Mouse (Mus musculus) stomach, embryonic 15.5 days (tissue): Measurements from ENCODE around the gene Pcca. TPM values are rescaled to one million over a fixed set of nuclear protein-coding genes. Genes with fewer than 3 reads are reported as not detected.

Experiments used
- ATAC-seq: fragments of 200-750 bp; cut with Nextera tagmentation; 2 replicates; pipeline ENCODE4 v1.8.0; 2017; ENCODE audit warnings: low read depth, moderate number of reproducible peaks, moderate TSS enrichment; ENCODE audit not compliant: insufficient read depth, low FRiP score
- H3K27ac ChIP-seq: fragments of 300-500 bp; sonication (generic); 2 replicates; pipeline ENCODE4 v1.5.1; 2015; ENCODE audit warnings: mild to moderate bottlenecking, inconsistent platforms
- H3K27me3 ChIP-seq: fragments of 300-500 bp; sonication (generic); replicated peaks from 2 replicates; pipeline ENCODE4 v1.6.1; 2015; ENCODE audit warnings: inconsistent platforms
- H3K36me3 ChIP-seq: fragments of 300-500 bp; sonication (generic); 2 replicates; pipeline ENCODE4 v1.6.1; 2015; ENCODE audit warnings: inconsistent platforms
- H3K4me1 ChIP-seq: fragments of 300-500 bp; sonication (generic); 2 replicates; pipeline ENCODE4 v1.6.1; 2015; ENCODE audit warnings: inconsistent platforms
- H3K4me2 ChIP-seq: fragments of 300-500 bp; sonication (generic); 2 replicates; pipeline ENCODE4 v1.6.1; 2015; ENCODE audit warnings: mild to moderate bottlenecking, inconsistent platforms
- H3K4me3 ChIP-seq: fragments of 300-500 bp; sonication (generic); replicated peaks from 2 replicates; pipeline ENCODE4 v1.5.1; 2015; ENCODE audit warnings: inconsistent platforms
- H3K9ac ChIP-seq: fragments of 300-500 bp; sonication (generic); 2 replicates; pipeline ENCODE4 v1.6.1; 2015; ENCODE audit warnings: inconsistent platforms
- H3K9me3 ChIP-seq: fragments of 300-500 bp; sonication (generic); 2 replicates; pipeline ENCODE4 v1.6.1; 2016; ENCODE audit warnings: inconsistent platforms
- WGBS: fragments of 180-500 bp; shearing (Covaris S2); methylation state at CpG from one replicate; pipeline ENCODE4 v1.1.7; 2015; 5-methylcytosine and 5-hydroxymethylcytosine counted together
- polyA plus RNA-seq: library from polyadenylated mRNA; unstranded; fragments of >200 nt; fragmentation: Nextera tagmentation; extraction: Ambion mirVana; gene quantifications from 2 replicates; pipeline ENCODE4 v1.2.1, GENCODE M21; 2015

Pcca gene
- polyA plus RNA-seq, 1 experiment from 2014 or later, result 19.2 TPM

GRCm38 (mm10) chr14:122833666-122834065, 299.5 kb downstream of the Pcca start:
- WGBS, result 66% methylated on average over 3 of the region's 3 CpGs

GRCm38 (mm10) chr14:122834753-122835152, 300.6 kb downstream of the Pcca start:
- 94% methylated on average over 1 of the region's 1 CpGs for WGBS
- ATAC-seq, result no peak
- no peak overlapping the region for H3K27ac ChIP-seq
- no peak overlapping the region for H3K4me3 ChIP-seq
- no peaks in the 10 kb centered on the region for H3K27me3 ChIP-seq
- no peak overlapping the region for H3K4me2 ChIP-seq
- no peak overlapping the region for H3K9ac ChIP-seq
- no peaks in the 10 kb centered on the region for H3K4me1 ChIP-seq
- no peaks in the 10 kb centered on the region for H3K9me3 ChIP-seq
- no peaks in the 10 kb centered on the region for H3K36me3 ChIP-seq

More at GRCm38 (mm10) chr14:122833666-122834065, 299.5 kb downstream of the Pcca start:
- H3K27me3 ChIP-seq, result no peaks in the 10 kb centered on the region
- H3K9me3 ChIP-seq, result no peaks in the 10 kb centered on the region
- H3K9ac ChIP-seq, result no peak overlapping the region
- H3K4me1 ChIP-seq, result no peaks in the 10 kb centered on the region
- no peak overlapping the region for H3K4me3 ChIP-seq
- H3K4me2 ChIP-seq, result no peak overlapping the region
- H3K27ac ChIP-seq, result no peak overlapping the region
- H3K36me3 ChIP-seq, result no peaks in the 10 kb centered on the region
- no peak for ATAC-seq

- H3K9me3 ChIP-seq, result no peaks in the 10 kb centered on the region
- no peaks in the 10 kb centered on the region for H3K4me1 ChIP-seq
- no peak overlapping the region for H3K4me3 ChIP-seq
- ATAC-seq, result no peak
- H3K27ac ChIP-seq, result no peak overlapping the region
- WGBS, result 54% methylated on average over 7 of the region's 7 CpGs
- no peaks in the 10 kb centered on the region for H3K27me3 ChIP-seq
- H3K36me3 ChIP-seq, result no peaks in the 10 kb centered on the region
- no peak overlapping the region for H3K4me2 ChIP-seq
- no peak overlapping the region for H3K9ac ChIP-seq
Measured at GRCm38 (mm10) chr14:122835487-122836190, 301.5 kb downstream of the Pcca start.

- no peaks in the 10 kb centered on the region for H3K36me3 ChIP-seq
- H3K27ac ChIP-seq, result no peak overlapping the region
- H3K4me1 ChIP-seq, result no peaks in the 10 kb centered on the region
- no peak for ATAC-seq
- no peaks in the 10 kb centered on the region for H3K9me3 ChIP-seq
- no peak overlapping the region for H3K4me2 ChIP-seq
- H3K27me3 ChIP-seq, result no peaks in the 10 kb centered on the region
- H3K9ac ChIP-seq, result no peak overlapping the region
- WGBS, result 39% methylated on average over 4 of the region's 4 CpGs
- H3K4me3 ChIP-seq, result no peak overlapping the region
Measured at GRCm38 (mm10) chr14:122836221-122836620, 302.1 kb downstream of the Pcca start.

- Histone ChIP-seq H3K4me1 (no peaks in the 10 kb centered on the region), H3K9me3 (no peaks in the 10 kb centered on the region), H3K4me3 (no peak overlapping the region), H3K27me3 (no peaks in the 10 kb centered on the region), H3K27ac (no peak overlapping the region), H3K36me3 (no peaks in the 10 kb centered on the region), H3K4me2 (no peak overlapping the region), H3K9ac (no peak overlapping the region)
- ATAC-seq, result no peak
- WGBS, result 67% methylated on average over 2 of the region's 2 CpGs
Measured at GRCm38 (mm10) chr14:122837018-122837417, 302.9 kb downstream of the Pcca start.

- Histone ChIP-seq H3K4me1 (no peaks in the 10 kb centered on the region), H3K27me3 (no peaks in the 10 kb centered on the region), H3K27ac (no peak overlapping the region), H3K4me2 (no peak overlapping the region), H3K9me3 (no peaks in the 10 kb centered on the region), H3K9ac (no peak overlapping the region), H3K36me3 (no peaks in the 10 kb centered on the region), H3K4me3 (no peak overlapping the region)
- no peak for ATAC-seq
- 82% methylated on average over 5 of the region's 5 CpGs for WGBS
Measured at GRCm38 (mm10) chr14:122852506-122853057, 318.5 kb downstream of the Pcca start.

- Histone ChIP-seq H3K9me3 (no peaks in the 10 kb centered on the region), H3K9ac (no peak overlapping the region), H3K27ac (no peak overlapping the region), H3K27me3 (no peaks in the 10 kb centered on the region), H3K4me2 (no peak overlapping the region), H3K4me3 (no peak overlapping the region), H3K4me1 (no peaks in the 10 kb centered on the region), H3K36me3 (no peaks in the 10 kb centered on the region)
- WGBS, result 38% methylated on average over 1 of the region's 1 CpGs
- no peak for ATAC-seq
Measured at GRCm38 (mm10) chr14:122859792-122860191, 325.7 kb downstream of the Pcca start.

GRCm38 (mm10) chr14:122862623-122863022, 328.5 kb downstream of the Pcca start:
- H3K4me3 ChIP-seq, result no peak overlapping the region
- 51% methylated on average over 4 of the region's 4 CpGs for WGBS
- H3K27me3 ChIP-seq, result no peaks in the 10 kb centered on the region
- H3K9ac ChIP-seq, result no peak overlapping the region
- no peaks in the 10 kb centered on the region for H3K9me3 ChIP-seq
- no peak for ATAC-seq
- no peak overlapping the region for H3K27ac ChIP-seq
- no peaks in the 10 kb centered on the region for H3K36me3 ChIP-seq
- H3K4me2 ChIP-seq, result no peak overlapping the region
- H3K4me1 ChIP-seq, result no peaks in the 10 kb centered on the region

GRCm38 (mm10) chr14:122865462-122866129, 331.5 kb downstream of the Pcca start:
- H3K4me3 ChIP-seq, result no peak overlapping the region
- H3K4me1 ChIP-seq, result no peaks in the 10 kb centered on the region
- no peaks in the 10 kb centered on the region for H3K36me3 ChIP-seq
- H3K9me3 ChIP-seq, result no peaks in the 10 kb centered on the region
- 56% methylated on average over 4 of the region's 4 CpGs for WGBS
- no peak overlapping the region for H3K9ac ChIP-seq
- no peak for ATAC-seq
- H3K27me3 ChIP-seq, result no peaks in the 10 kb centered on the region
- H3K4me2 ChIP-seq, result no peak overlapping the region
- no peak overlapping the region for H3K27ac ChIP-seq

GRCm38 (mm10) chr14:122867531-122868285, 333.6 kb downstream of the Pcca start:
- Histone ChIP-seq H3K27ac (no peak overlapping the region), H3K4me2 (no peak overlapping the region), H3K9ac (no peak overlapping the region), H3K4me1 (no peaks in the 10 kb centered on the region), H3K27me3 (no peaks in the 10 kb centered on the region), H3K9me3 (no peaks in the 10 kb centered on the region), H3K4me3 (no peak overlapping the region), H3K36me3 (no peaks in the 10 kb centered on the region)
- no peak for ATAC-seq
- 60% methylated on average over 4 of the region's 4 CpGs for WGBS

GRCm38 (mm10) chr14:122869831-122870230, 335.7 kb downstream of the Pcca start:
- no peak overlapping the region for H3K9ac ChIP-seq
- no peak overlapping the region for H3K4me3 ChIP-seq
- H3K36me3 ChIP-seq, result no peaks in the 10 kb centered on the region
- H3K27me3 ChIP-seq, result no peaks in the 10 kb centered on the region
- no peak for ATAC-seq
- no peak overlapping the region for H3K4me2 ChIP-seq
- 68% methylated on average over 6 of the region's 6 CpGs for WGBS
- no peaks in the 10 kb centered on the region for H3K4me1 ChIP-seq
- no peaks in the 10 kb centered on the region for H3K9me3 ChIP-seq
- H3K27ac ChIP-seq, result no peak overlapping the region
